In genomic region chr17:64183196-64183595, GRCm38 (mm10) we compare ENCODE assay signal across 17 mouse cellular contexts.
DNase-seq lines count a peak whose midpoint lies in the region; ATAC-seq lines count a peak whose summit lies in the region.
"Had no signal": no experiment of that assay in that cellular context is flagged by ENCODE, and none has a peak within 500 bp of the region (broad histone marks: within the 10 kb centered on the region; RNA-seq: fewer than 3 reads in every experiment).

No protein-coding gene starts in this region.

- 33% methylated on average over 5 of the region's 5 CpGs for WGBS in forebrain, embryonic 13.5 days
- WGBS in forebrain, embryonic 10.5 days = 78% methylated on average over 5 of the region's 5 CpGs

- peaks cover 11% of the 10 kb centered on the region; the same call in 1 of the 2 replicates for H3K4me1 ChIP-seq in forebrain, embryonic 13.5 days
- H3K4me1 ChIP-seq in forebrain, embryonic 10.5 days = no peaks in the 10 kb centered on the region
- H3K4me1 ChIP-seq: limb, embryonic 12.5 days; neural tube, embryonic 15.5 days had no signal

- no peaks in the 10 kb centered on the region for H3K36me3 ChIP-seq in forebrain, embryonic 13.5 days (ENCODE audit: poor library complexity, severe bottlenecking)
- H3K36me3 ChIP-seq in forebrain, embryonic 10.5 days (replicated peaks) = no peaks in the 10 kb centered on the region
- H3K36me3 ChIP-seq: limb, embryonic 12.5 days; neural tube, embryonic 15.5 days had no signal

- no peaks in the 10 kb centered on the region for H3K9me3 ChIP-seq in forebrain, embryonic 13.5 days (replicated peaks)
- H3K9me3 ChIP-seq in forebrain, embryonic 10.5 days = no peaks in the 10 kb centered on the region
- H3K9me3 ChIP-seq: limb, embryonic 12.5 days; neural tube, embryonic 15.5 days had no signal

- H3K9ac ChIP-seq in forebrain, embryonic 13.5 days = no peak overlapping the region
- H3K9ac ChIP-seq: limb, embryonic 12.5 days; liver, embryonic 14.5 days; neural tube, embryonic 15.5 days had no signal

- no peak for DNase-seq in forebrain, embryonic 10.5 days (ENCODE audit: extremely low spot score, low spot score)
- DNase-seq in left cerebral cortex, adult 9 months (ENCODE audit: low spot score in 2 of 2) = peak; percentile 3 to 20
- no peak for DNase-seq in left cerebral cortex, postnatal 36 days (ENCODE audit: low spot score in 2 of 2)
- peak; percentile 70 for DNase-seq in brain, adult 2 months (ENCODE audit: low read depth, low spot score)
- peak; percentile 52 for DNase-seq in layer of hippocampus, adult 9-11 months
- no peak for DNase-seq in testis, postnatal 10 days (ENCODE audit: low spot score)
- DNase-seq in adrenal gland, adult 8-10 months = no peak
- DNase-seq: cerebellum, adult 9-11 months; heart, postnatal 14 days; kidney, adult 8-10 months; kidney, postnatal 4 days had no signal

- H3K27ac ChIP-seq in forebrain, embryonic 13.5 days = no peak overlapping the region
- H3K27ac ChIP-seq in forebrain, embryonic 10.5 days = no peak overlapping the region
- H3K27ac ChIP-seq: limb, embryonic 12.5 days; liver, embryonic 14.5 days; neural tube, embryonic 15.5 days; stomach, postnatal 0 days had no signal

- H3K4me3 ChIP-seq in forebrain, embryonic 13.5 days = no peak overlapping the region
- H3K4me3 ChIP-seq in forebrain, embryonic 10.5 days = no peak overlapping the region
- H3K4me3 ChIP-seq: limb, embryonic 12.5 days; neural tube, embryonic 15.5 days had no signal

- H3K4me2 ChIP-seq in forebrain, embryonic 13.5 days = no peak overlapping the region
- H3K4me2 ChIP-seq: limb, embryonic 12.5 days; neural tube, embryonic 15.5 days had no signal

- H3K27me3 ChIP-seq in forebrain, embryonic 13.5 days = no peaks in the 10 kb centered on the region
- no peaks in the 10 kb centered on the region for H3K27me3 ChIP-seq in forebrain, embryonic 10.5 days (ENCODE audit: poor library complexity, severe bottlenecking)
- H3K27me3 ChIP-seq: limb, embryonic 12.5 days; neural tube, embryonic 15.5 days had no signal

- intact Hi-C loops in left cerebral cortex, postnatal 36 days (cut with DNase I) = no loop called here

- ATAC-seq in forebrain, embryonic 13.5 days = peak; percentile 41; the same call in 1 of the 2 replicates
- ATAC-seq: lung, postnatal 0 days had no signal

Comparison
In these comparisons a context has a peak if more than half of its experiments do, and no peak if none do; other contexts are left out.
1. DNase-seq: peak in left cerebral cortex, adult 9 months (2 of 2), brain, adult 2 months (single experiment) and layer of hippocampus, adult 9-11 months (single experiment); none in forebrain, embryonic 10.5 days (single experiment), left cerebral cortex, postnatal 36 days (0 of 2), testis, postnatal 10 days (single experiment) and adrenal gland, adult 8-10 months (single experiment).